Mouse (Mus musculus) cortical plate, adult 2 months (tissue): Measurements from ENCODE around the gene Glb1l3.

Experiments used
- CTCF ChIP-seq: fragments of 200-500 bp; IDR thresholded peaks from 2 replicates; pipeline ENCODE4 v1.5.1; 2011; ENCODE audit warnings: mild to moderate bottlenecking, control low read depth, low read length; ENCODE audit not compliant: insufficient read depth; ENCODE audit errors: extremely low read depth
- POLR2A ChIP-seq: fragments of 200-500 bp; IDR thresholded peaks from 2 replicates; pipeline ENCODE4 v1.6.1; 2011; ENCODE audit warnings: mild to moderate bottlenecking, low read length, control low read depth; ENCODE audit not compliant: insufficient read depth; ENCODE audit errors: extremely low read depth

DNA sequence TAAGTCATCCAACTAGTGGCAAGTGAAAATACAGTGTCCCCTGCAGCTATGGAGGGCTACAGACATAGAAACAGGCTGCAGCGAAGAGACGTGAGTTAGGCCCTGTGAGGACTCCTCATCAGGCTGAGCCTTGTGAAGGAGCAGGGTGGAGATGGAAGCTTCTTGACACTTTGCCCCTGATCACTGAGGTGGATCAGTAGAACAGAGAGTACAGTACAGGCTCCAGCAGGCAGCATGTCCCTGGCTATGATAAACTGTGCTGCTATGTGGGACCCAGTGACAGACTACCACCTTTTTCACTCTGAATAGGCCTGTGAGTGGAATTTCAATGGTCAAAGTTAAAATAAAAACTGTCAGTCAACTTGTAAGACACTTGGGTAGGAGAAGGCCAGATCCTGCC, 60.3 kb downstream of the Glb1l3 start:
- no peak for TF ChIP-seq CTCF
- TF ChIP-seq POLR2A = no peak
